Mouse (Mus musculus) heart, postnatal 10 days (tissue): Measurements from ENCODE around the gene St3gal5. TPM values are rescaled to one million over a fixed set of nuclear protein-coding genes. Genes with fewer than 3 reads are reported as not detected.
A peak's percentile ranks its signal among the peaks of the same experiment; 100 is the strongest.

Source experiments
- DNase-seq, 2 experiments: peaks; one replicate each; pipeline ENCODE4 v3.0.0; 2021
- intact Hi-C: fragments of 180-260 bp; cut with DNase I; formaldehyde crosslinking; loops from one replicate; pipeline ENCODE4 v1.15.1; 2025
- total RNA-seq, 2 experiments: library from RNA; stranded (reverse); gene quantifications; 2 replicates each; pipeline ENCODE4 v1.2.3; 2021

St3gal5 gene
- total RNA-seq, 2 experiments from 2014 or later: 22.4 to 36.0 TPM

DNA sequence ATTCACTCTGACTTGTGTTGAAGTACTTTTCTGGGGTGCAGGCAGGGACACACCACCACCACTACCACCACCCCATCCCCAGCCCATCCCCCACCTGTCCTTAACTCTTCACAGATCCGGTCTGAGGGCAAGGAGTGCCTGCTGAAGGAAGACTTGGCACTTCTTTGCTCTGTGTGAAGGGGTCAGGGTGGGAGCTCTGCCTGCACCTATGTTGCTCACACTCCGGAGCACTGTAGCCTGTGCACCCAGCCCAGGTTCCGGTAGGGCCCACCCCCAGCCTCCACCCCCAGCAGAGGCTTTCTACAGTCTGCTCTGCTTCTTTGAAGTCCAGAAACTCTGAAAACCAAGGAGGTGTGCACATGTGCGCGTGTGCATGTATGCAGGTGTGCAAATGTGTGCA, 93.2 kb downstream of the St3gal5 start:
- DNase-seq: no peak
- intact Hi-C loops: no loop called here

DNA sequence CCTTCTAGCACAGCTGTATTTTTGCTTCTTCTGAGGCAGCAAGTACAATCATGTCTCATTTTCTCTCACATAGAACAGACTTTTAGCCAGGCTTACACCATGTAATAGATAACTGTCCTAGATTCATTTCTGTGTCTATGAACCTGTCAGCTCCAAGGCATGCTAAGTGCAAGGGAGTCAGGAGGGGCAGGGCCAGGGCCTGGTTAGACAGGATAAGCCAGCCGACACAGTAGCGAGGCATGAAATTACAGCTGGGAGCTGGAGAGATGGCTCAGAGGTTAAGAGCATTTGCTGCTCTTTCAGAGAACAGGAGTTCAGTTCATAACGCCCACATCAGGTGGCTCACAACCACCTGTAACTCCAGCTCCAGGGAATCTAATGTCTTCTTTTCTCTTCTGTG, 99.3 kb downstream of the St3gal5 start:
- intact Hi-C loops: no loop called here
- no peak for DNase-seq

DNA sequence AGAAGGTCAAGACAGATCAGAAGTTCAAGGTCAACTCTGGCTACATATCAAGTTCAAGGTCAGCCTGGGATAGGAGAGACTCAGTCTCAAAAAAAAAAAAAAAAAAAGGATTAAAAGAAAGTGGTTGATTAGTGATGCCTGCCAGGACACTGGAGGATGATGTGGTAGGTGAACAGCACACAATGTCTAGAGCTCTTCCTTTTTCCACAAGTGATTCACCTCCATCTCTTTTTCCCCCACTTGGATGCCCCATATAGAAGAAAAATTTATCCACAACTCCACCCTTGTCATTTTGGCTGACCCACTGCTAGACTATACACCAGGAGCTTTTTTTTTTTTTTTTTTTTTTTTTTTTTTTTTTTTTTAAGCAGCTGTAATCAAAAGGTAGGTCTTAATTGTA, 100.1 kb downstream of the St3gal5 start:
- DNase-seq: no peak
- intact Hi-C loops: no loop called here

DNA sequence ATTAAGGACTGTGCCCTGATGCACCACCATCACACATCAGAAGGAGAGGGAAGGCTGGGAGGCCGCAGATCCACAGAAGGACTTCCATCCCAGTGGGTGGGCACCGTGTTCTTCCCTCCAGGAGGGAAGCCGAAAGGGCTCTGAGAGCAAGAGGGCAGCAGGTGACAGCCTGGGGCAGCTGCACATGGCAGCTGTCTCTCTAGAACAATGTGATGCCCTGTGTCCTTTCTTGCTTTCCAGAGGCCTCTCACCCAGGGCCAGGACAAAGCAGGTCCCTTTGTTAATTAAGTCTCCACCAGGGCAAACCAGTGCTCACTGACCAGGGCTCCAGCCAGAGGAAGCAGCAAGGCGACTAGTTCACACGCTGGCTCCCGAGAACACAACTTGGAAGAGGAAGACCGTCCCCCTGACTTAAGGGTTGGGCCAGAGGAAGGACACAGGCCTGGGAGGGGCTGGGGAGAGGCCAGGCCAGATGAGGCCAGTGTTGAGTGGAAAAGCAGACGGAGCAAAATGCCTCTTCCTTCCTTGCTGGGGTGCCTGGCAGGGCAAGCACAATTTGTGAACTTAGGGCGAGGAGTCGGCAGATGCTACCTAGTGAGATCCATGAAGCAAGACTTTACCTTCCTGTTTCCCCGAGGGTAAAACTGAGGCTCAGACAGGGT, 103.3 kb downstream of the St3gal5 start:
- peak; percentile 54 to 61 for DNase-seq
- intact Hi-C loops: no loop called here

DNA sequence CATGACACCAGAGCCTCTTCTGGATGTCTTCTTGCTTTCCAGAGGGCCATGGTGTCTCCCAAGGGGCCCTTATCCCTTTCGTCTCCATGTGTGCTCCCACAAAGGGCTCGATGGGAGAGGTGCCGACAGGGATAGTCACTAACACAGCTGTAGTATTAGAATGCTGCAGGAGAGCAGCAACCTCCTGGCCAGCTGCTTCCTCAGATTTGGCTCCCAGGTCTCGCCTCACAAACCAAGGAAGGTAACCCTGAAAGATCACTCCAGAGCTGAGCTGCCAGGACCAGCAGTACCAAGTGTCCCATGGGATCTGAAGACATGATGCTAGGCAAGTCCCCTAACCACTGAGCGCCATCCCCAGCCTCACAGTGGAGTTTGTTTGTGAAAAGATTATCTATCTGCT, 105.3 kb downstream of the St3gal5 start:
- intact Hi-C loops: no loop called here
- DNase-seq: no peak

DNA sequence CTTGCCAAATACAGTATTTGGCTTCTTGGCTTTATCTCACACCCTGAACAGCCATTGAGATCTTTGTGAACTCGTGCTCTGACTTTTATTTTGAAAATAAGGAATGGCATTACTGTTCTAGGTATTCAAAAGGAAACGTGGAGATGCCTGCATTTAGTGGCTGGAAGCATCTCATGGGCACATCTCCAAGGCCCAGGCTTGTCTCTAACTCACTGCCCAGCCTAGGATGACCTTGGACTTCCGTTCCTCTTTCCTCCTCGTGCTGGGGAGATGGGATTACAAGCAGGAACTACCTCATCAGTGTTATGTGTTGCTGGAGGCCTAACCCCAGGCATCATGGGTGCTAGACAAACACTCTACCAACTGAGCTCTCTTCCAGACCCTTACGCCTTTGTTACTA, 105.9 kb downstream of the St3gal5 start:
- no peak for DNase-seq
- intact Hi-C loops: no loop called here

Other genes starting within 250 kb of the St3gal5 start
- gene Ptcd3, start 188.8 kb upstream of the St3gal5 start, total RNA-seq: 100 to 1,000 TPM; 112 to 114 TPM
- gene Polr1a, start 188.5 kb upstream of the St3gal5 start, total RNA-seq: 10 to 100 TPM; 36.7 to 42.3 TPM
- 1 to 10 TPM; 8.6 TPM for gene Atoh8, start 138.0 kb downstream of the St3gal5 start, total RNA-seq
- not detected for gene Sftpb, start 207.0 kb downstream of the St3gal5 start, total RNA-seq
- 10 to 100 TPM; 19.3 to 24.6 TPM for gene Usp39, start 247.6 kb downstream of the St3gal5 start, total RNA-seq
- 10 to 100 TPM; 13.4 to 13.9 TPM for gene 0610030E20Rik, start 249.7 kb downstream of the St3gal5 start, total RNA-seq